In the genomic region with DNA sequence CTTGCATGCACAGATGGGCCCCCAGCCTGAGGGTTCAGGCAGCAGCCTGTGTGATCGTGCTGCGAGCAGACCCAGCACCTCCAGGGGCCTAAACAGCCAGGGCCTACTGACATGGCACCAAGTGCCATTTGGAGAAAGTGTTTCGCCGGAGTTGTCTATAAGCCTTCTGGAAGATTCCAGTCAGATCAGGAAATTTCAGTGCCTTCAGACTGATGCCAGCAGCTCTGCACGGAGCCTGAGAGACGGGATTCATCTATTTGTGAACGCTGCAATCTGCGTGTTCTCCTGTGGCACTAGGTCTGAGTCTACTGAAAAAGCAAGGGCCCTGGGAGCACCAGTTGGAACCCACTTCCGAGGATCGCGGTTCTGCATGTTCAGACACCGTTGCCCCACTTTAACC, we compare ENCODE assay signal across 17 mouse cellular contexts. TPM values are rescaled to one million over a fixed set of nuclear protein-coding genes. Genes with fewer than 3 reads are reported as not detected.
"Had no signal": no experiment of that assay in that cellular context is flagged by ENCODE, and none has a peak within 500 bp of the region (broad histone marks: within the 10 kb centered on the region; RNA-seq: fewer than 3 reads in every experiment).

No protein-coding gene starts in this region.

- H3K36me3 ChIP-seq: limb, embryonic 15.5 days; liver, embryonic 12.5 days; midbrain, embryonic 12.5 days; neural tube, embryonic 15.5 days; stomach, embryonic 15.5 days had no signal

- ATAC-seq: liver, embryonic 12.5 days had no signal

- H3K4me3 ChIP-seq: limb, embryonic 15.5 days; liver, embryonic 12.5 days; midbrain, embryonic 12.5 days; myocyte; neural tube, embryonic 15.5 days; stomach, embryonic 15.5 days had no signal

- H3K27ac ChIP-seq: limb, embryonic 15.5 days; liver, embryonic 12.5 days; neural tube, embryonic 15.5 days; stomach, embryonic 15.5 days had no signal

- H3K27me3 ChIP-seq: limb, embryonic 15.5 days; stomach, embryonic 15.5 days had no signal

- H3K9ac ChIP-seq: limb, embryonic 15.5 days; liver, embryonic 12.5 days; lung, embryonic 14.5 days; neural tube, embryonic 15.5 days; stomach, embryonic 15.5 days had no signal

- H3K4me2 ChIP-seq: limb, embryonic 15.5 days; liver, embryonic 12.5 days; lung, embryonic 14.5 days; midbrain, embryonic 12.5 days; neural tube, embryonic 15.5 days; stomach, embryonic 15.5 days had no signal

- DNase-seq: kidney, adult 18-20 months; kidney, postnatal 14 days; layer of hippocampus, postnatal 36 days; lung, embryonic 14.5 days; lung, postnatal 10 days; lung, postnatal 4 days; thymus, adult 2 months; thymus, postnatal 25 days had no signal

- H3K9me3 ChIP-seq: limb, embryonic 15.5 days; liver, embryonic 12.5 days; midbrain, embryonic 12.5 days; neural tube, embryonic 15.5 days; stomach, embryonic 15.5 days had no signal

RNA-seq across cellular contexts. Expression of a gene that starts 23.8 kb away (rescaled TPM):
- total RNA-seq: megakaryocyte, adult 5-6 weeks had no signal

RNA-seq across cellular contexts. Expression of a gene that starts 51.1 kb away (rescaled TPM):
- total RNA-seq: megakaryocyte, adult 5-6 weeks had no signal
- polyA plus RNA-seq: limb, embryonic 11.5 days; liver, embryonic 12.5 days; lung, embryonic 14.5 days; midbrain, embryonic 12.5 days; neural tube, embryonic 11.5 days had no signal
